Mouse (Mus musculus): ENCODE measurements around the gene Gsk3a.

The Gsk3a gene

GRCm38 (mm10) chr7:25187662-25188650 lies 49.7 kb downstream of the Gsk3a start:
- DNase-seq (ENCODE audit: low spot score in 2 of 2): peak; percentile 44 to 77

GRCm38 (mm10) chr7:25184091-25184490 lies 53.6 kb downstream of the Gsk3a start:
- no peak for DNase-seq (ENCODE audit: low spot score in 2 of 2)

GRCm38 (mm10) chr7:25181814-25182213 lies 55.8 kb downstream of the Gsk3a start:
- no peak for DNase-seq (ENCODE audit: low spot score in 2 of 2)

DNA sequence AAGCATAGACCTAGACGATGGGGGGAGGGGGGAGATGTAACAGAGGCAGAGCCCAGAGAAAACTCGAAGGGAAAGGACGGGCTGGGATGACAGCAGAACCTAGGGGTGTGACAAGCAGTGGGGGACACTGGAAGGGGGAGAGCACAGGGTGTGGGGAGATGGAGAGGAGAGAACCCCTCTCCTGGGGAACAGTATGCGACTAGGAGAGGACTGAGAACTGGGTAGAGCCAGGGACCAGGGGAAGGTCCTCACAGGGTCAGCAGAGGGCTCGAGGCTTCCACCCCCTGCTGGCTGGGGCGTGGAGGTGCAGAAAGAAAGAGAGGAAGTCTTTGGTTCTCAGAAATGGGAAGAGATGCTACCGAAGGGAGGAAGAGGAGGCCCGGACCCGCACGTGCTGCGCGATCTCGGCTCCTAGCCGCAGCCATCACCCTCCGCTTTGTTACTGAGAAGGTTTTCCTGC lies 56.3 kb downstream of the Gsk3a start:
- DNase-seq (ENCODE audit: low spot score in 2 of 2): peak; percentile 9 to 57

GRCm38 (mm10) chr7:25180512-25180911 lies 57.1 kb downstream of the Gsk3a start:
- no peak for DNase-seq (ENCODE audit: low spot score in 2 of 2)

- peak; percentile 53 to 73 for DNase-seq (ENCODE audit: low spot score in 2 of 2)
Observed at GRCm38 (mm10) chr7:25179606-25180161, 58.0 kb downstream of the Gsk3a start, which contains the start of gene Pou2f2. TSS of gene Pou2f2 (minus strand) at chr7:25179726.

DNA sequence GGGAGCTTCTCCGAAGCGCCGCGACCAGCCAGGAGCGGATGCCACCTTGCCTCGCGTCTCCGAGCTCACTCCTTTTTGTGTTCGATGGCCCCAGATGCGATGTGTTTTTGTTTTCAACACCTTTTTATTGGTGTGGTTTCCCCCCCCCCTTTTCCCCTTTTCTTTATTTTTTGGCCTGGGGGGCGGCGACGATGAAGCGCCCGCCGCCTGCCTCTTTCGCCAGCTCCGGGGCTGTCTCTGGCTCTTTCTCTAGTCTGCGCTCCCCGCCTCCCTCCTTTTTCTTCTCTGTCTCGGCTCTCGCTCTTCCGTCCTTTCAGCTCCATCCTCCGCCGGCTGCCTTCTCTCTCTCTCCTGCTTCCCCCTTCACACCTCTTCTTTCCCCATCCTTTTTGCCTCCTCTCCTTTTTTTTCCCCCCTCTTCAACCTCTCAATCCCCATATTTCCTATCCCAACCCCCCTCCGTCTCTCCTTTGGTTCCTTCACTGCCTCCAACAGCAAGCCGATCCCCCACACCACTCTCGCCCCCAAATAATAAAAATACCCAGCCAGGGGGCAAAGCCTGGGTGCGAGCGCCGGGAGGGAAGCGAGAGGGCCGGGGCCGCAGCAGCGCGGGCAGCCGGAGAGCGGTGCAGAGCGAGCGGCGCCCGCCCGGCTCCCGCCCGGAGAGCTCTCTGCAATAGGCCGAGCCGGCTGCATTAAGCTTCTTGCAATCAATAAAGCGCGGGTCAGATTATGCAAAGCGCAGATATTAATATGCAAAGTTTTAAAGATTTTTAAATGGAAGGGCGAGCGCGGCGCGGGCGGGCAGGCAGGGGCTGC lies 58.7 kb downstream of the Gsk3a start:
- DNase-seq (ENCODE audit: low spot score in 2 of 2): no peak

GRCm38 (mm10) chr7:25178317-25178716 lies 59.3 kb downstream of the Gsk3a start:
- DNase-seq (ENCODE audit: low spot score in 2 of 2): no peak

Data from thymus, postnatal 10 days (tissue).